Mouse (Mus musculus): ENCODE data around the gene Acox1.

DNA sequence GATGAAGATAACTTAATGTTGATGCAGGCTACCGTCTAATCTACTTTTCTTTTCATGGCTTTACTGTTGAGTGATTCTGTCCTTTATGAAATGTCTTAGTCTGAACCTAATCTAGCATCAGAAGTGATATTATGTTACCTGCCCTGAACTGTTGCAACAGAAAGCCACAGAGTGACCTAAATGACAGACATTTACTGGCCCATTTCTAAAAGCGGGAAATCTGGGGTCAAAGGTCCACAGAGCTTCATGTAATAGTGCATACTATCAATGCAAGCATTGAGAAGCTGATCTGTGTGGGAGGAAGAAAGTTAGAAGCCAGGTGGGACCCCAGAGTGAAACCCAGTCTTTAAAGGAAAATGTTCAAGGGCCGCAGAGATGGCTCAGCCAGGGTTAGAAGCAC lies 4.3 kb upstream of the Acox1 start:
- no peak for TF ChIP-seq POLR2A (IDR thresholded peaks at IDR 0.05; ENCODE audit: extremely low read depth, insufficient read depth, low read length)
- TF ChIP-seq CTCF (IDR thresholded peaks at IDR 0.05; ENCODE audit: extremely low read depth, insufficient read depth, low read length): no peak

Data from cortical plate, adult 2 months (tissue).